Mouse (Mus musculus) limb, embryonic 15.5 days (tissue): Measurements from ENCODE around the gene Siva1. TPM values are rescaled to one million over a fixed set of nuclear protein-coding genes. Genes with fewer than 3 reads are reported as not detected.
A peak's percentile ranks its signal among the peaks of the same experiment; 100 is the strongest.

Experiments used
- ATAC-seq: fragments of 200-750 bp; cut with Nextera tagmentation; 2 replicates; pipeline ENCODE4 v1.8.0; 2017; ENCODE audit warnings: low read depth, moderate TSS enrichment; ENCODE audit not compliant: insufficient number of reproducible peaks, low FRiP score, low TSS enrichment
- H3K27ac ChIP-seq: fragments of 300-500 bp; sonication (generic); 2 replicates; pipeline ENCODE4 v1.5.1; 2015; ENCODE audit warnings: moderate library complexity, mild to moderate bottlenecking, inconsistent platforms
- H3K27me3 ChIP-seq: fragments of 300-500 bp; sonication (generic); 2 replicates; pipeline ENCODE4 v1.6.1; 2015; ENCODE audit warnings: inconsistent platforms
- H3K36me3 ChIP-seq: fragments of 300-500 bp; sonication (generic); 2 replicates; pipeline ENCODE4 v1.6.1; 2015; ENCODE audit warnings: inconsistent platforms
- H3K4me1 ChIP-seq: fragments of 300-500 bp; sonication (generic); 2 replicates; pipeline ENCODE4 v1.6.1; 2015; ENCODE audit warnings: inconsistent platforms
- H3K4me2 ChIP-seq: fragments of 300-500 bp; sonication (generic); 2 replicates; pipeline ENCODE4 v1.6.1; 2015; ENCODE audit warnings: mild to moderate bottlenecking, inconsistent platforms
- H3K4me3 ChIP-seq: fragments of 300-500 bp; sonication (generic); 2 replicates; pipeline ENCODE4 v1.5.1; 2015; ENCODE audit warnings: mild to moderate bottlenecking, inconsistent platforms
- H3K9ac ChIP-seq: fragments of 300-500 bp; sonication (generic); 2 replicates; pipeline ENCODE4 v1.6.1; 2015; ENCODE audit warnings: inconsistent platforms
- H3K9me3 ChIP-seq: fragments of 300-500 bp; sonication (generic); 2 replicates; pipeline ENCODE4 v1.6.1; 2016; ENCODE audit warnings: inconsistent platforms
- WGBS: fragments of 180-500 bp; shearing (Covaris S2); methylation state at CpG from one replicate; pipeline ENCODE4 v1.1.7; 2015; 5-methylcytosine and 5-hydroxymethylcytosine counted together
- polyA plus RNA-seq: library from polyadenylated mRNA; unstranded; fragments of >200 nt; fragmentation: Nextera tagmentation; extraction: Ambion mirVana; gene quantifications from 2 replicates; pipeline ENCODE4 v1.2.1, GENCODE M21; 2015

Siva1 gene
- polyA plus RNA-seq, 1 experiment from 2014 or later = 218 TPM

- peaks cover 72% of the 10 kb centered on the region for H3K4me1 ChIP-seq
- peaks cover 24% of the 10 kb centered on the region for H3K36me3 ChIP-seq
- H3K9ac ChIP-seq = peak within 1 kb of the TSS; percentile 99
- H3K4me3 ChIP-seq = peak within 1 kb of the TSS; percentile 98
- peak within 1 kb of the TSS; percentile 96 for H3K27ac ChIP-seq
- peak; percentile 59; the same call in 1 of the 2 replicates for ATAC-seq
- no peaks in the 10 kb centered on the region for H3K9me3 ChIP-seq
- WGBS = under 1% methylated on average over 56 of the region's 70 CpGs
- peaks cover 5% of the 10 kb centered on the region for H3K27me3 ChIP-seq
- peak within 1 kb of the TSS; percentile 87 for H3K4me2 ChIP-seq
Observed at GRCm38 (mm10) chr12:112674132-112675011, 29.9 kb downstream of the Siva1 start, which contains the start of gene Akt1. TSS of gene Akt1 (minus strand) at chr12:112674884.

DNA sequence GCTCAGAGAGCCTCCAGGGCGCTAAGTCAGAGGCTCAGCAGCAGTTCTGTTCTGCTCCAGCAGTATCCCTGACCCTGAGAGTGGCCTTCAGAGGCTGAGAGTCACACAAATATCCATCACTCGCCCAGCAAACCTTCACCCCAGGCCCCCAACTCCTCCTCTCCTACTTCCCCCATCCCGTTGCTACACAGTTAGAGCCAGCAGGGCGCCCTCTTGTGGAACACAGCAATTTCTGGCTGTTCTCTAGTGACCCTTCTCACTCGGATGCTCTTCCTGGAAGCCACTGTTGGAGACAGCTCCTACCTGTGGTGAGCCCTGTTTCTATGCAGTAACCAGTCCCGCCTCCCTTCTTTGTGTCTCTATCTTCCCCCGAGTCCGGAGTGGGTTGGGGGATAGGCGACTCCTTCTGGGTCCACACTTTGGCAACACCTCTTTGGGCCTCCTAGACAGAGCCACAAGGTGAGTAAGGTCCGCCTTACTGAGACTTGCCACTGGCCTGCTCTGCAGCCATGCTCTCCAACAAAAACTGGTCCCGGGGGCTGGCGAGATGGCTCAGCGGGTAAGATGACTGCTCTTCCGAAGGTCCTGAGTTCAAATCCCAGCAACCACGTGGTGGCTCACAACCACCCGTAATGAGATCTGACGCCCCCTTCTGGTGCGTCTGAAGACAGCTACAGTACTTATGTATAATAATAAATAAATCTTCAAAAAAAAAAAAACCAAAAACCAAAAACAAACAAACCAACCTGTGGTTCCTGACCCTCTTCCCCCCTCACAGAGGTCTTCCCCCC lies 31.0 kb downstream of the Siva1 start:
- peak overlapping the region; percentile 98 for H3K4me3 ChIP-seq
- H3K27me3 ChIP-seq = peaks cover 16% of the 10 kb centered on the region
- H3K36me3 ChIP-seq = peaks cover 14% of the 10 kb centered on the region
- H3K9ac ChIP-seq = no peak overlapping the region
- H3K9me3 ChIP-seq = no peaks in the 10 kb centered on the region
- peak overlapping the region; percentile 87 for H3K4me2 ChIP-seq
- H3K27ac ChIP-seq = peak overlapping the region; percentile 96
- peaks cover 73% of the 10 kb centered on the region for H3K4me1 ChIP-seq
- ATAC-seq = peak; percentile 11; the same call in 1 of the 2 replicates
- 19% methylated on average over 18 of the region's 18 CpGs for WGBS

- no peak overlapping the region for H3K4me3 ChIP-seq
- no peaks in the 10 kb centered on the region for H3K9me3 ChIP-seq
- peaks cover 57% of the 10 kb centered on the region for H3K4me1 ChIP-seq
- no peak overlapping the region for H3K27ac ChIP-seq
- ATAC-seq = no peak
- no peak overlapping the region for H3K4me2 ChIP-seq
- H3K36me3 ChIP-seq = no peaks in the 10 kb centered on the region
- peaks cover 28% of the 10 kb centered on the region for H3K27me3 ChIP-seq
- WGBS = 48% methylated on average over 5 of the region's 5 CpGs
- H3K9ac ChIP-seq = no peak overlapping the region
Observed at GRCm38 (mm10) chr12:112677076-112677475, 32.6 kb downstream of the Siva1 start.

GRCm38 (mm10) chr12:112677943-112678554 lies 33.6 kb downstream of the Siva1 start:
- 28% methylated on average over 19 of the region's 19 CpGs for WGBS
- H3K36me3 ChIP-seq = no peaks in the 10 kb centered on the region
- H3K27me3 ChIP-seq = peaks cover 28% of the 10 kb centered on the region

GRCm38 (mm10) chr12:112678555-112679026 lies 34.1 kb downstream of the Siva1 start, which contains the start of gene Zbtb42:
TSS of gene Zbtb42 (plus strand) at chr12:112678828.
- peak within 1 kb of the TSS; percentile 49 for H3K9ac ChIP-seq
- H3K4me2 ChIP-seq = peak within 1 kb of the TSS; percentile 97
- H3K27me3 ChIP-seq = peaks cover 28% of the 10 kb centered on the region
- peak within 1 kb of the TSS; percentile 33; the same call in 1 of the 2 replicates for H3K27ac ChIP-seq
- under 1% methylated on average over 46 of the region's 60 CpGs for WGBS
- H3K4me1 ChIP-seq = peaks cover 49% of the 10 kb centered on the region
- H3K4me3 ChIP-seq = peak within 1 kb of the TSS; percentile 67
- no peaks in the 10 kb centered on the region for H3K36me3 ChIP-seq
- H3K9me3 ChIP-seq = no peaks in the 10 kb centered on the region
- no peak for ATAC-seq

More at GRCm38 (mm10) chr12:112677943-112678554, 33.6 kb downstream of the Siva1 start:
- Histone ChIP-seq H3K4me2 (peak overlapping the region; percentile 97), H3K27ac (no peak overlapping the region), H3K4me1 (peaks cover 47% of the 10 kb centered on the region), H3K4me3 (peak overlapping the region; percentile 67), H3K9me3 (no peaks in the 10 kb centered on the region), H3K9ac (peak overlapping the region; percentile 49)
- ATAC-seq = no peak

DNA sequence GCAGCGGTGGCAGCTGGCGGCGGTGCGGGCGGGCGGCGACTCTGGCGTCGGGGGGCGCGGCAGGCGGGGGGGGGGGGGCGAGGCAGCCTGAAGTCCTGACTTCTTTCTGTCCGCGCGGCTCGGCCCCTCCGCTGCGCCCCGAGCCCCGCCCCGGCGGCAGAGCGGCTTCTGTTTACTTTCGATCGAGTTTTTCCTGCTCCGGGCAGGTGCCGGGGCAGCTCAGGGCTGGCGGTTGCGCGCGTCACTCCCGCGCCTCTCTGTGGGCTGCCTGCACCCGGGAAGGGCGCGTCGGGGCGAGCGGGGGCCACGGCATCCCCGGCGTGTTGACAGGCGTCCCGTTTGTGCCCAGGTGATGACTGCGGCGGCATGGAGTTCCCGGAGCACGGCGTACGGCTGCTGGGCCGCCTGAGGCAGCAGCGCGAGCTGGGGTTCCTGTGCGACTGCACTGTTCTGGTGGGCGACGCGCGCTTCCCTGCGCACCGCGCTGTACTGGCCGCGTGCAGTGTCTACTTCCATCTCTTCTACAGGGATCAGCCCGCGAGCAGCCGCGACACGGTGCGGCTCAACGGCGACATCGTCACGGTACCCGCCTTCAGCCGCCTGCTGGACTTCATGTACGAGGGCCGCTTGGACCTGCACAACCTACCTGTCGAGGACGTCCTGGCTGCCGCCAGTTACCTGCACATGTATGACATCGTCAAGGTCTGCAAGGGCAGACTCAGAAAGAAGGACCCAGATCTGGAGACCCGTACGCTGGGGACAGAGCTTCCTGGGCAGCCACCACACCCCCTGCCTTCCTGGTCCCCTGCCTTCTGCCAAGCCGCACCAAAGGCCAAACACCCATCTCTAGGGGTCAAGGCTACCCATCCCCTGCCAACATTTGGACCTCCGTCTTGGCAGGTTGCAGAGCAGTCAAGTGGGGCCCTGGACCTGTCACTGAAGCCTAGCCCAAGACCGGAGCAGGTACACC lies 34.8 kb downstream of the Siva1 start:
- Histone ChIP-seq H3K27me3 (peaks cover 28% of the 10 kb centered on the region), H3K36me3 (no peaks in the 10 kb centered on the region), H3K27ac (peak overlapping the region; percentile 33; the same call in 1 of the 2 replicates), H3K4me2 (peak overlapping the region; percentile 97), H3K4me3 (peak overlapping the region; percentile 67), H3K9me3 (no peaks in the 10 kb centered on the region), H3K9ac (peak overlapping the region; percentile 49), H3K4me1 (peaks cover 47% of the 10 kb centered on the region)
- no peak for ATAC-seq
- 4% methylated on average over 74 of the region's 87 CpGs for WGBS

DNA sequence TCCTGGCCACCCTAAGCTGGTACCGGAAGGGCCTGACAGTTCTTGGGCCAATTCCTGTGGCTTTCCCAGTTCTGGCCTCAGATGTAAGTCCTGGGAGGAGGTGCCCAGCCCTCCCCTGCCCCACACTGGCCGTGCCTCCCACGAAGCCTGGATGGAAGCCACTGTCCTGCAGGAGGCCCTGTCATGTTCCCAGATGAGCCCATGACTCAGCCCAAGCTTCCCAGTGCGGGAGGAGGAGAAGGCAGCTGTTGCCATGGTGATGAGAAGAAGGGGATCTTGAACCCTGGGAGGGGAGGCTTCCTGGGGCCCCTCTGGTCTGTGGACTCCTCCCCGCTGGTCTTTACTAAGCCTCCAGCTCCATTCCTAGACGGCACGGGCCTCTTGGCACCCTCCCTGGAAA lies 38.9 kb downstream of the Siva1 start:
- H3K27ac ChIP-seq = no peak overlapping the region
- 58% methylated on average over 7 of the region's 7 CpGs for WGBS
- peaks cover 20% of the 10 kb centered on the region for H3K4me1 ChIP-seq
- peaks cover 28% of the 10 kb centered on the region for H3K27me3 ChIP-seq
- no peaks in the 10 kb centered on the region for H3K9me3 ChIP-seq
- no peak for ATAC-seq
- no peak overlapping the region for H3K4me2 ChIP-seq
- H3K36me3 ChIP-seq = no peaks in the 10 kb centered on the region
- no peak overlapping the region for H3K9ac ChIP-seq
- H3K4me3 ChIP-seq = no peak overlapping the region

GRCm38 (mm10) chr12:112688458-112688857 lies 44.0 kb downstream of the Siva1 start:
- Histone ChIP-seq H3K27me3 (no peaks in the 10 kb centered on the region), H3K4me2 (no peak overlapping the region), H3K9me3 (no peaks in the 10 kb centered on the region), H3K27ac (no peak overlapping the region), H3K9ac (no peak overlapping the region), H3K36me3 (no peaks in the 10 kb centered on the region), H3K4me1 (peaks cover 9% of the 10 kb centered on the region), H3K4me3 (no peak overlapping the region)
- 71% methylated on average over 15 of the region's 15 CpGs for WGBS
- ATAC-seq = no peak

- Histone ChIP-seq H3K36me3 (no peaks in the 10 kb centered on the region), H3K4me2 (peak overlapping the region; percentile 73), H3K27ac (peak overlapping the region; percentile 79), H3K4me1 (peaks cover 13% of the 10 kb centered on the region), H3K9ac (peak overlapping the region; percentile 78), H3K9me3 (no peaks in the 10 kb centered on the region), H3K27me3 (no peaks in the 10 kb centered on the region), H3K4me3 (peak overlapping the region; percentile 66)
- WGBS = 2% methylated on average over 54 of the region's 54 CpGs
- ATAC-seq = peak; percentile 93
Observed at GRCm38 (mm10) chr12:112693185-112694126, 49.0 kb downstream of the Siva1 start.

- no peaks in the 10 kb centered on the region for H3K9me3 ChIP-seq
- H3K4me3 ChIP-seq = peak overlapping the region; percentile 66
- H3K36me3 ChIP-seq = no peaks in the 10 kb centered on the region
- H3K27me3 ChIP-seq = no peaks in the 10 kb centered on the region
- peak overlapping the region; percentile 79; the same call in 1 of the 2 replicates for H3K27ac ChIP-seq
- peaks cover 13% of the 10 kb centered on the region for H3K4me1 ChIP-seq
- H3K4me2 ChIP-seq = peak overlapping the region; percentile 73
- ATAC-seq = no peak
- WGBS = 80% methylated on average over 10 of the region's 10 CpGs
- H3K9ac ChIP-seq = peak overlapping the region; percentile 78
Observed at GRCm38 (mm10) chr12:112694127-112694475, 49.6 kb downstream of the Siva1 start.
